Mouse (Mus musculus) ZHBTc4 (cell line): ENCODE data around the gene Stn1.

Source experiments
- DNase-seq: peaks from one replicate; pipeline ENCODE4 v3.0.0-alpha.2; 2011; ENCODE audit warnings: low read depth, low spot score

Gene Stn1

GRCm38 (mm10) chr19:47510473-47511293, 26.6 kb downstream of the Stn1 start:
- DNase-seq: peak; percentile 45

DNA sequence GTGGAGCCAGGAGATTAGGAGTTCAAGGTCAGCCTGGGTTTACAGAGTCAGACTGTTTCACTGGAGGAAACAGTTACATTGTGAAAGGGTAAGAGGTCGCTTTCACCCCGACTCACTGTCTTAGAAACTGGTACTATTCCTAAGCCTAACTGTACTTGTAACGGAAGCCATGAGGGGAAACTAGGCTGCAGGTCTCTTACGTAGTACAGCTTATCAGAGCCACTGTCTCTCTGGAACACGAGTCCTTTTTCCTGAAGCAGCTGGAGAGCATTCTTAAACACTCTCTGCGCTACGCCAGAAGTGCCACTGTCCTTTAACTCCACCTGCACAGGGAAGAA, 27.2 kb downstream of the Stn1 start:
- no peak for DNase-seq

DNA sequence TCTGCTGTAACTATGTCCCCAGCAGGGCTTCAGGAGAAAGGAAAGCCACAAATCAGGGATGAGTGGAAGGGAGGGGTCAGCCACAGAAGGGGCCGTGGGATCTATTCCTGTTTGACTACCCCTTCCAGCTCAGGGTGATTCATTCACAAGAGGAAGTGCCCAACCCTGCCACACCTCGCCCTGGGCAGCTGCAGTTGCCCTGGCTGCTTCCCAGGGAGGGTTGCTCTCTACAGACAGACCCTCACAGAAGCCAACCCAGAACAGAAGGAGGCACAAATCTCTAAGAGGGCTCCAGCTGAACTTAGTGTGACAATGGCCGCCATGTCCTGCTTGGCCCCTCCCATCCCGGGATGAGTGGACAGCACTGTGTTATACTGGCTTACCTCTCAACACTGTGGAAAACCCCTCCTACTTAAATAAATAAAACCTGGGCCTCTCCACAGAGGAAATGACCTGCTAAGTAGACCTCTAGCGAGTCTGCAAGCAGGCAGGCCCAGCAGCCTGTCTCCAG, 28.5 kb downstream of the Stn1 start:
- DNase-seq: no peak

- DNase-seq: no peak
These were observed 29.1 kb downstream of the Stn1 start for GRCm38 (mm10) chr19:47508191-47508590.

DNA sequence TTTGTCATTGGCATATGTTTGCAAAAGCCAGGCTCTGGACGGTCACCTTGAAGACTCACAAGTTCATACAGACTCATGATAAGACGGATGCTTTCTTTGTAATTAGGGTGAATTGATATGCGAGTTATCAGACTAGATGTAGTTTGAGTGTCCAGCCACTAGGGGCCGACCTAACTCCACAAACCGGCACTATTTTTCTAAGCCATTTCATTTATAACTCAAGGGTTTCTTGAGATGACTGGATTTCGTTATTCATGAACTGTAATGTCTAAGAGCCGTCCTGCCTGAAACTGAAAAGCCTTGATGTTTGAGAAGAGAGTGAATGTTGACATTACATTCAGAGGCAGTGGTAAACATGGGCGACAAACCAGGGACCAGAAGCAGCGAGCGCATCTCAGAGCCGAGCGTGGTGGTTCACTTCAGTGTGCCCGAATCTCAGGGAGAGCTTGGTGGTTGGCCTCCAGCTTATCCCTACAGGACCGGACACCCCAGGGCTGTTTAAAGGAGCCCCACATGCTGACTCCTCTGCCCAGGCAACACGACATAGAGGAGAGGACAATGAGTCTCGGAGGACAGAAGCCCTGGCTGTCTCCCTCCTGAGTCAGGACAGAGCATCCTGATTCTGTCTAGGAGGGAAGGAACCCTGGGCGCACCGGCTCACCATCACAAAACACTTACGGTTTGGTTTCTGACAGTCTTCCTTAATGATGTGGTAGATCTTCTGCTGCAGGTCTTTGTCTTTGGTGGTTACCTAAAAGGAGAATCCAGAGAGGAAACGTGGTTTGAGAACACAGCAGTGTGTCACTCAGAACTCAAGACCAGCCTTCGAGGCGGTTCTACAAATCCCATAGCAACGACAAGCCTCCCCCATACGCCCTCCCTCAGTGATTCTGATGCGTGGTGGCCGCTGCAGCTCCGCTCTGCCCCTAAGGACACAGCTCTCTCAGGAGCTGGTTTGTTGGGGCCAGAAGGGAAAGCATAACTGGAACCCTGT, 29.9 kb downstream of the Stn1 start:
- peak; percentile 51 for DNase-seq

DNA sequence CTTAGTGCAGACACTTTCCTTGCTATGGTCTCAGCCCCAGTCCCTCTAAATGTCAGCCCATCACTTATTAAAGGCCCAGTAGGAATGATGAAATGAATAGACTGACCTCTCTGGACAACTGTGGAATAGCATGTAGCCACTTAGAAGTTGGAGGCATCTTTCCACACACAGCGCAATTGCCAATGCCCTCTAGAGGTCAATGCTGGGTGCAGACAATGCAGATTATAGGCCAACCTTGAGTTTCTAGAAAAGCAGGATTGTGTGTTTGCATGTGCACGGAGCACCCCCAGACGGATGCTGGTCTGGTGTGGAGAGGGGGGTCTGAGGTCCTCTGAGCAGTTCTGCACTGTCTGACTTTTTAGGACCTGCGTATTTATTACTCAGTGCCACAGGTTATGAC, 33.7 kb downstream of the Stn1 start:
- DNase-seq: peak; percentile 80

DNA sequence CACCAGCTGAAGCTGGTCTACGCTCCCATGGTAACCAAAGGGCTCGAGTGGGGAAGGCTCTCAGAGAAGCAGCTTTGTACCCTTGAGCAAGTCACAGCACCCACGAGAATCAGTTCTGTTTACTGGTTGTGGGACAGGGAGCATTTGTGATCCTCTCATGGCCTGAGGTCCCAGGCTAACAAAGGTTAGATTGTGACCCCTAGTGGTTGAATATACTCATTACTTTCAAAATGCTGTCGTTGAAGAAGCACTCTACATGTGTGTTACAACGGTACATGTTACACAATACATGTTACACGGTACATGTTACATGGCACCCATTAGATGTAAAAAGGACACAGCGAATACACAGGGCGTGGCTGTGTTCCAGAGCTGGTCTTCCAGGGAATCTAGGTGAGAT, 34.7 kb downstream of the Stn1 start:
- peak; percentile 77 for DNase-seq

GRCm38 (mm10) chr19:47500389-47501011, 36.8 kb downstream of the Stn1 start:
- no peak for DNase-seq

- DNase-seq: no peak
These were observed 37.5 kb downstream of the Stn1 start for GRCm38 (mm10) chr19:47499841-47500240.

DNA sequence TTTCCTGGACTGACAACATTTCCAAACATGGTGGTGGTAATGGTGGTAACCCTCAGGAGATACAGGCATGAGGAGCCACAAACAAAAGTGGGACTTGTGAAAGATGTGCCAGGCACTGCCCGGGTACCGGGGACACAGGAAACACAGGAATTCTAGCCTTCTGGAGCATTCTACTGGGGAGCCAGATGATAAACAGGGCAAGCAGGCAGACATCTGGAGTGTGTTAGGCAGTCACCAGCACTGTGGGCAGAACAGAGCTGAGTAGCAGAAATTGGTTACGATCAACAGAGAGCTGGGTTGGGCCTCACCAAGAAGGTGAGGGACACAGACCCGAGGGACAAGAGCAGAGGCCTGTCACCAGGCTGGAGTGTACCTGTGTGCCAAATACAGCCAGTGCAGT, 38.4 kb downstream of the Stn1 start:
- DNase-seq: no peak

DNA sequence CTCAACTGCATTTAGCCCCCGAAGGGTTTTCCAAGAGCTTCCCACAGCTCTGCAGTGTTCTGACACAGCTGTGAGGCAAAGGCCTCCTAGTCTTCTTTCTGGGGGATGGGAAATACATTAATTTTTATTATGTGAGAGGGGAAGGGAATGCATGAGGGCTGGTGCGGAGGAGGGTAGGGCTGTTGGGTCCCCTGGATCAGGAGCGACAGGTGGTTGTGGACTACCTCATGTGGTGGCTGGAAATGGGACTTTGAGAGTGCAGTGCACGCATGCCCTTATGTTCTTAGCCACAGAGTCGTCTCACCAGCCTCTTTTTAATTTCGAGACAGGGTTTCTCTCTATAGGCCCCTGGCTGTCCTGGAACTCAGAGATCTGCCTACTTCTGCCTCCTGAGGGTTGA, 39.6 kb downstream of the Stn1 start:
- no peak for DNase-seq

GRCm38 (mm10) chr19:47497313-47497712, 40.0 kb downstream of the Stn1 start:
- DNase-seq: no peak

DNA sequence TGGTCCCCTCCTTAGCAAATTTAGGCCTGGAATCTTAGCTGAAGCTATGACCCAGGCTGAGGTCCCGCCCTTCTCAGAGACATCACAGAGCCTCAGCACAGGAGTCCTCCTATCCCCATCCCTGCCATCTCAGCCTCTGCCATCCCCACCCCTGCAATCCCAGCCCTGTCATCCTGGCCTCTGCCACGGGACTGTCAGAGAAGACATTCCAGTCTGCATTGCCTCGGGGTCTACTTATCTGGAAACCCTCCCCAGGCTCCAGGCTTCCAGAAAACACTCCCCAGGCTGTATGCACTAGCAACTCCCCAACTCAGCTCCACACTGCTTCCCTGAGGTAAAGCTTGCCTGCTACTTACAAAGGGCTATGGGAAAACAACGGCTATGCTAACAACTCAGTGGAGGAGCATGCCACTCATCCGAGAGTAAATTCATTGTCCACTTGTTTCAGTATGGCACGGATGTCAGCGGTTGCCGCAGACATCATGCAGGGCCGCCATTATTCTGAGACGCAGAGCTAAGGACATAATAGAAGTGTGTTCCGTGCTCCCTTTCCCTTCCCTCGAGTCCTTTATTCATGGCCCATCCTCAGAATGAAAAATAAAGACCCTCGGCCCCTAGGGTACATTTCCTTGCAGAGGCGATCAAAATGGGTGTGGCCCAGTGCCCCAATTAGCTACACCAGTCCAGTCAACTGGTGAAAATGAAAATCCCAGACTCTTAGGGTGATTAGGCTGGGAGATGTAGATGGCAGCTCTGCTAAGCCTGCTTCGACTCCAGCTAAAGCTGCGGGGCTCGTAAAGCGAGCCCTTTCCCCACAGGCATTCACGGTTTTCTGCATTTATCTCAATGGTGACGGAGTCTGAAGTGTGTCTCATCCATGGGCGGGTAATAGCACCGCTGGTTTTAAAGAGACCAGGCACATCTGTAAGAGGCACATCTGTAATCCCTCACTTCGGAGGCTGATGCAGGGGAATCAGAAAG, 44.0 kb downstream of the Stn1 start:
- DNase-seq: peak; percentile 45

DNA sequence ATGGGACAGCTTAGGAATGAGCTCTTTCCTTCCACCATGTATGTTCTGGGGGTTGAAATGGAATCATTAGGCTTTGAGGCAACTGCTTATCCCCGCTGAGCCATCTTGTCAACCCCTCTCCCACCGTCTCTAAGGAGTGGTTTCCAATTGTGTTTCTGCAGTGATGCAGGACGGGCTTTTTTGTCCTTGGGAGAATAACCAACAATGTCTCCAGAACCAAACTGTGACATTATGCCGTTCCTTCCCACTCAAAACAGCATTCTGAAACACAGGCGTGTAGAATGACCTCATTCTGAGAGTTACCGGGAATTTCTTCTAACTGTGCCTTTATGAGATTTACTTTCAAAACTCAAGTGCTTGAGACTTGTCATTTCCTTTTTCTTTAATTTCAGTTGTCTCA, 44.9 kb downstream of the Stn1 start:
- DNase-seq: no peak

GRCm38 (mm10) chr19:47491853-47492252, 45.5 kb downstream of the Stn1 start:
- DNase-seq: peak; percentile 94

DNA sequence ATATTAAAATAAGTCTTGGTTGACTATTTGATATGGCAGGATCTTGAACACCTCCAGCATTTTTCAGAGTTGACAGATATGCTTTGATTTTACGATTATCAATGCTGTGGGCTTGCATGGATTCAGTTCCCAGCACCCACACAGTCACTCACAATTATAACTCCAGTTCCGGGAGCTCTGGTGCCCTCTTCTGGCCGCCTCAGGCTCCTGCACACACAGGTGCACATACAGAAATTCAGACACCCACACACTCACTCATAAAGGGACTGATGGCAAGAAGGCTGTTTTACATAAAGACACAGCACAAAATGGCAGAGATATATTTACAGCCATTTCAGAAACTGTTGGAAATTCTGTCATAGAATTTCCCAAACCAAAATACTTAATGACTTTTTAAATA, 48.1 kb downstream of the Stn1 start:
- DNase-seq: peak; percentile 70

DNA sequence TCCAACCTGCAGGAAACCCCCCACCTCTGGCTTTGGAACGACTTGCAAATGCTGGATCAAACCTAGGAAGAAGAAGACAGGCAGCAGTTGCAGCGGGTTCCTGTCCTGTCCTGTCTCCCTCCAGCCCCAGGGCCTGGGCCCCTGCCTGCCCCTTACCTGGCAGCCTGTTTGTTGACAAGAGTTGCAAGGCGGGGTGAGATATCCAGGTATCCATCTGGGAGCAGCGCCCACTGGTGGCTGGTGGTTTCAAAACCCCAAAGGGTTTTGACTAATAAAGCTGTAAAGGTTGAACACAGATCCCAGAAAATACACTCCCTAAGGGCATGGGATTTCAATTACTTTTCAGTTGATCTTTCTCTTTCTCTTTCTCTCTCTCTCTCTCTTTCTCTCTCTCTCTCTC, 49.1 kb downstream of the Stn1 start:
- peak; percentile 89 for DNase-seq

DNA sequence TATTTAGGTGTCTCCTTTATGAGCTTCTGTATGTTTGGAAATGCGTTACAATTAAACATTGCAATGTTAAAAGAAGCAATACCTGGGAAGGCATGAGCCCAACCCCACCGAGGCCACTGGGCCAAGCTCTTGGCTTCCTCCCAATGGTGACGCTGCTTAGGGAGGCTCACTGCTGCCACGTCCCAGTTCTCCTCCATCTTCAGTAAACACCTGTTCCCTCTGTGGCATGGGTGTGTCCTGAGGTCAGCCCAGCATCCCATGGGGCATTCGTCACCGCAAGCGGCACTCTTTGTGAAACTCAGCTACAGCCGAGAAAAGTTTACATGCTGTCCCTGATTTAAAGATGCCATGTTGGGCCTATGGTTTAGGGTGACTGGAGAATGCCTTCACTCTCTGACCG, 49.7 kb downstream of the Stn1 start:
- DNase-seq: no peak

GRCm38 (mm10) chr19:47485997-47486566, 51.2 kb downstream of the Stn1 start:
- no peak for DNase-seq

GRCm38 (mm10) chr19:47484110-47484509, 53.2 kb downstream of the Stn1 start:
- DNase-seq: no peak
